Mouse (Mus musculus): ENCODE data around the gene Fam160a2. TPM values are rescaled to one million over a fixed set of nuclear protein-coding genes. Genes with fewer than 3 reads are reported as not detected.
"Not testable (repeated sequence)": the region's sequence is repeated elsewhere in the genome, so short reads cannot be mapped to it uniquely, and the experiment has no call there.

The Fam160a2 gene
- polyA plus RNA-seq, 1 experiment from 2014 or later = 16.9 TPM

DNA sequence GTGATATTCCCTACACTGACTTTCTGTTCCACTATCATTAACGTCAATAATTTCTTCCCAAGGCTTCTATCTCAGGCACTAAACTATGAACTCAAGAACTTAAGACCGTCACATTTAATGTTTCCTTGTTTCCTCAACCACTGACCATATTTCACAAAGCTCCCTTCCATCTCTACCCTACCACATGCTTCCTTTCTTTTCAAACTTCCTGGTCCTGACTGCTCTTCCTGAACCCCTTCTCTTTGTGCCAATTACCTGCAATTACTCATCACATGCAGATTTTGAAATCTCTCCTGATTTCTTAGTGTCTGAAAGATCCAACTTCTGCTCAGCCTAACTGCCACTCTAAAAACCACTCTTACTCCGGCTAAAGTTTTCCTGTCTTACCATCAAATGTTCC lies 19.5 kb downstream of the Fam160a2 start:
- no peak overlapping the region for H3K27ac ChIP-seq
- H3K9me3 ChIP-seq (replicated peaks) = no peaks in the 10 kb centered on the region
- H3K27me3 ChIP-seq (replicated peaks) = no peaks in the 10 kb centered on the region
- H3K9ac ChIP-seq = no peak overlapping the region
- no peak for ATAC-seq
- H3K4me1 ChIP-seq = no peaks in the 10 kb centered on the region
- no peak overlapping the region for H3K4me2 ChIP-seq
- no peak overlapping the region for H3K4me3 ChIP-seq
- 79% methylated on average over 3 of the region's 3 CpGs for WGBS (ENCODE audit: insufficient replicate concordance)
- peaks cover 79% of the 10 kb centered on the region for H3K36me3 ChIP-seq

DNA sequence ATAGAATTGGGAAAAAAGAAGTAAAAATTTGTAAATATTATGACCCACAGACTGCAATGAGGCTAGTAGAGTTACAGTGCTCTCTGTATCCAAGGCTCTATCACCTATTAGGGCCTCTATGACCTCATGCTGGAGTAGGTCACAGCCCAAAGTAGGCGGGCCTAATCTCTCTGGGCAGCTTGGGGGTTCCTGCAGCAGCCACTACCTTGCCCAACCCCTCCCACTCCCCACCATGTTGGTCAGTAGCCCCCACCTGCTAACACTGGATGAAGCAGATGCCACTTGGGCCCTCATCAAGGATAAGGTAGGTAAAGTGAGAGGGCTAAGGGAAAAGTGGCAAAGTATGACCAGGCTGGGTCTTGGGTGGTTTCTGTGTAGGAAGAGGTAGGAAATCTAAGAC lies 25.0 kb downstream of the Fam160a2 start, which contains the start of gene Gm5901:
Gm5901 (plus strand) TSS at position 173 of the 400 bp plus-strand sequence.
- H3K27me3 ChIP-seq (replicated peaks) = no peaks in the 10 kb centered on the region
- peaks cover 30% of the 10 kb centered on the region for H3K36me3 ChIP-seq
- no peaks in the 10 kb centered on the region for H3K9me3 ChIP-seq (replicated peaks)
- H3K4me1 ChIP-seq = peaks cover 5% of the 10 kb centered on the region; the same call in 1 of the 2 replicates
- ATAC-seq = no peak
- 73% methylated on average over 1 of the region's 1 CpGs for WGBS (ENCODE audit: insufficient replicate concordance)
- H3K27ac ChIP-seq = no peak within 1 kb of the TSS
- no peak within 1 kb of the TSS for H3K4me2 ChIP-seq
- no peak within 1 kb of the TSS for H3K4me3 ChIP-seq
- H3K9ac ChIP-seq = no peak within 1 kb of the TSS

DNA sequence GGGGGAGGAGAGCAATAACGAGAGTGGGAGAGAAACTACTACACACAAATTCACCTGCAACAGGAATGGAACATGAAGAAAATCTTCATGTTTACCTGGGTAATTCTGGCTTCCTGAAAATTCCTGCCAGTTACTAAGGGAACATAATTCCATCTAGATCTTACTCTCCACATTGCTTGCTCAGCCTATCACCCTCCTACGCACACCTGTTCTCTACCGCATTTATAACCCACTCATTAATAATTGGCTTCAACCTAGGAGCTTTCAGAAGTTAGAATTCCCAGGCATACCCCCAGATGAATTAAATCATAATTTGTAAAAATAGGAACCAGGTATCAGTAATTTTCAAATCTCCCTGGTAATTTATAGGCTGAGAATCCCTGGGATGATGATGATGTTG lies 25.9 kb downstream of the Fam160a2 start:
- Histone ChIP-seq H3K4me1 (peaks cover 5% of the 10 kb centered on the region; the same call in 1 of the 2 replicates), H3K9ac (no peak overlapping the region), H3K27ac (no peak overlapping the region), H3K36me3 (peaks cover 21% of the 10 kb centered on the region), H3K4me2 (no peak overlapping the region), H3K27me3 (replicated peaks) (no peaks in the 10 kb centered on the region), H3K4me3 (no peak overlapping the region), H3K9me3 (replicated peaks) (no peaks in the 10 kb centered on the region)
- ATAC-seq = no peak
- whole genome bisulfite sequencing (ENCODE audit: insufficient replicate concordance) = 83% methylated on average over 3 of the region's 3 CpGs

DNA sequence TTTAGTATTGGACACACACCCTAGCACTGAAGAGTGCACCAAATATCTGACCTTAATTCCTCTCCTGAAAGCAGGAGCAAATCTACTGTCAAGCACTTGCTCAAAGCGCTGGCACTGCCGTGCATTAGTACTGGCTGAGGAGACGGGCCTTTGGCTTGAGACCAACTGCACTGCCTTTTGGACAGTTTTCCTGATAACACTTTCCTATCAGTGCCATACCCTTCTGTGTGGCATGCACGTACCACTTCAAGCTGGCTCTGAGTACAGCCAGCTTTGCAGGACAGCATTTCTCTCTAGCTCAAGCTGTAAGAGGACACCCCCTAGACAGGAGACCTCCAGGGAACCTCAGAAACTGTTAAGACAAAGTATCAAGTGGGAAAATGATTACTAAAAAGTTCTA lies 26.3 kb downstream of the Fam160a2 start:
- no peak for ATAC-seq
- H3K4me2 ChIP-seq = no peak overlapping the region
- no peak overlapping the region for H3K4me3 ChIP-seq
- no peaks in the 10 kb centered on the region for H3K9me3 ChIP-seq (replicated peaks)
- 29% methylated on average over 4 of the region's 4 CpGs for WGBS (ENCODE audit: insufficient replicate concordance)
- H3K36me3 ChIP-seq = peaks cover 17% of the 10 kb centered on the region
- no peak overlapping the region for H3K27ac ChIP-seq
- H3K9ac ChIP-seq = no peak overlapping the region
- no peaks in the 10 kb centered on the region for H3K27me3 ChIP-seq (replicated peaks)
- H3K4me1 ChIP-seq = peaks cover 5% of the 10 kb centered on the region; the same call in 1 of the 2 replicates

- Histone ChIP-seq H3K9ac (no peak overlapping the region), H3K4me3 (no peak overlapping the region), H3K36me3 (peaks cover 11% of the 10 kb centered on the region), H3K27me3 (replicated peaks) (no peaks in the 10 kb centered on the region), H3K27ac (no peak overlapping the region), H3K9me3 (replicated peaks) (no peaks in the 10 kb centered on the region), H3K4me2 (no peak overlapping the region), H3K4me1 (peaks cover 5% of the 10 kb centered on the region; the same call in 1 of the 2 replicates)
- 52% methylated on average over 1 of the region's 1 CpGs for WGBS (ENCODE audit: insufficient replicate concordance)
- no peak for ATAC-seq
These were observed 26.9 kb downstream of the Fam160a2 start for GRCm38 (mm10) chr7:105372912-105373311.

- H3K4me3 ChIP-seq = no peak overlapping the region
- H3K27me3 ChIP-seq (replicated peaks) = no peaks in the 10 kb centered on the region
- WGBS (ENCODE audit: insufficient replicate concordance) = 69% methylated on average over 4 of the region's 4 CpGs
- no peaks in the 10 kb centered on the region for H3K36me3 ChIP-seq
- H3K9ac ChIP-seq = no peak overlapping the region
- ATAC-seq = no peak
- no peak overlapping the region for H3K27ac ChIP-seq
- H3K4me1 ChIP-seq = peaks cover 2% of the 10 kb centered on the region; the same call in 1 of the 2 replicates
- no peak overlapping the region for H3K4me2 ChIP-seq
- H3K9me3 ChIP-seq (replicated peaks) = no peaks in the 10 kb centered on the region
These were observed 31.3 kb downstream of the Fam160a2 start for GRCm38 (mm10) chr7:105368521-105368920.

DNA sequence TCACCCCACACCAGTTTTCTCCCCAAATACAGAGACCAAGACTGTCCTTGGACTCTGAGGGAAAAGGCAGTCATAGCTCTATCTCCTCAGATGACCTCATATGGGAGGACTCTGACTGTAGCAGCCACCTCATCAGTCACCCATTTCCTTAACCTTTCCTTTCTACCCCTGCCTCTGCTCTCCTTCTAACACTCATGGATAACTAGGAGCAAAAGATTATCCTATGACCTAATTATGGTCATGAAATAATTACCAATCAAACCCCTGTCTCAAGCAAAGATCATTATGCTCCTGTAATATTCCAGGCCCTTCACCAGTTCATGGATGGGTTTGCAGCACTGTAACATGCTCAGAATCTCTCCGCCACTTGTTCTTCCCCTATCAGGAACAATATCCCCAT lies 31.9 kb downstream of the Fam160a2 start, which contains the start of gene Olfr692:
Olfr692 (plus strand) TSS at position 301 of the 400 bp plus-strand sequence.
- H3K27me3 ChIP-seq (replicated peaks) = no peaks in the 10 kb centered on the region
- no peak within 1 kb of the TSS for H3K9ac ChIP-seq
- H3K36me3 ChIP-seq = no peaks in the 10 kb centered on the region
- H3K4me1 ChIP-seq = no peaks in the 10 kb centered on the region
- no peak for ATAC-seq
- no peak within 1 kb of the TSS for H3K4me3 ChIP-seq
- H3K4me2 ChIP-seq = no peak within 1 kb of the TSS
- WGBS (ENCODE audit: insufficient replicate concordance) = 67% methylated on average over 1 of the region's 1 CpGs
- H3K9me3 ChIP-seq (replicated peaks) = no peaks in the 10 kb centered on the region
- no peak within 1 kb of the TSS for H3K27ac ChIP-seq

- 62% methylated on average over 5 of the region's 5 CpGs for WGBS (ENCODE audit: insufficient replicate concordance)
- H3K4me1 ChIP-seq = no peaks in the 10 kb centered on the region
These were observed 32.6 kb downstream of the Fam160a2 start for GRCm38 (mm10) chr7:105367268-105367667.

GRCm38 (mm10) chr7:105361713-105362112 lies 38.1 kb downstream of the Fam160a2 start:
- 61% methylated on average over 2 of the region's 2 CpGs for WGBS (ENCODE audit: insufficient replicate concordance)
- Histone ChIP-seq H3K9ac (no peak overlapping the region), H3K4me2 (no peak overlapping the region), H3K36me3 (no peaks in the 10 kb centered on the region), H3K27ac (no peak overlapping the region), H3K4me1 (no peaks in the 10 kb centered on the region), H3K9me3 (replicated peaks) (no peaks in the 10 kb centered on the region), H3K4me3 (no peak overlapping the region), H3K27me3 (replicated peaks) (no peaks in the 10 kb centered on the region)
- no peak for ATAC-seq

More at GRCm38 (mm10) chr7:105367268-105367667, 32.6 kb downstream of the Fam160a2 start:
- Histone ChIP-seq H3K9me3 (replicated peaks) (no peaks in the 10 kb centered on the region), H3K4me3 (no peak overlapping the region), H3K27me3 (replicated peaks) (no peaks in the 10 kb centered on the region), H3K9ac (no peak overlapping the region), H3K27ac (no peak overlapping the region), H3K4me2 (no peak overlapping the region), H3K36me3 (no peaks in the 10 kb centered on the region)
- no peak for ATAC-seq

- H3K9me3 ChIP-seq (replicated peaks); H3K36me3 ChIP-seq; H3K27me3 ChIP-seq (replicated peaks); H3K4me1 ChIP-seq; H3K9ac ChIP-seq; H3K27ac ChIP-seq; H3K4me2 ChIP-seq; H3K4me3 ChIP-seq: not testable (repeated sequence)
- 85% methylated on average over 1 of the region's 2 CpGs for WGBS (ENCODE audit: insufficient replicate concordance)
- ATAC-seq = peak; percentile 75; the same call in 1 of the 2 replicates
These were observed 43.4 kb downstream of the Fam160a2 start for GRCm38 (mm10) chr7:105356487-105356886.

DNA sequence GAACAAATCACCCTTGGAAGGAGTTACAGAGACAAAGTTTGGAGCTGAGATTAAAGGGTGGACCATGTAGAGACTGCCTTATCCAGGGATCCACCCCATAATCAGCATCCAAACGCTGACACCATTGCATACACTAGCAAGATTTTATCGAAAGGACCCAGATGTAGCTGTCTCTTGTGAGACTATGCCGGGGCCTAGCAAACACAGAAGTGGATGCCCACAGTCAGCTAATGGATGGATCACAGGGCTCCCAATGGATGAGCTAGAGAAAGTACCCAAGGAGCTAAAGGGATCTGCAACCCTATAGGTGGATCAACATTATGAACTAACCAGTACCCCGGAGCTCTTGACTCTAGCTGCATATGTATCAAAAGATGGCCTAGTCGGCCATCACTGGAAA lies 43.8 kb downstream of the Fam160a2 start:
- 0 out of 2 replicates have a peak, but pooled peaks have one; percentile 54 for ATAC-seq
- not testable (repeated sequence) for H3K36me3 ChIP-seq; H3K27ac ChIP-seq; H3K27me3 ChIP-seq (replicated peaks); H3K4me1 ChIP-seq; H3K9me3 ChIP-seq (replicated peaks); H3K4me2 ChIP-seq; H3K9ac ChIP-seq; H3K4me3 ChIP-seq
- WGBS (ENCODE audit: insufficient replicate concordance) = no CpG with 5 or more reads among the region's 5 CpGs

DNA sequence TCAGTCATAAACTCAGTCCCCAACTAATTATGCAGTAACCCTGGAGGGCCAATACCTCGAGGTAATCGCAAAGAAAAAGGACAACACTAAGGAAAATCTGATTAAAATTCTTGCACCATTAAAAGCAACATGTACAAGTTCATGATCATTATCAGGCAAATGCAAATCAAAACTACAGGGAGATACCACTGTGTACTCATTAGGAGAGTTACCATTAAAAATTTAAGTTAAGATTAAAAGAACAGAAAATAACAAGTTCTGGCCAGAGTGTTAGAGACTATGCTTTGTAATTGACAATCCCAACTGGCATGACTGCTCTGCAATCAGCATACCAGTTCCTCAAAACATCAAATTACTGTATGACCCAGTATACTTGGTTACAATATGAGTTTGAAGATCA lies 57.1 kb downstream of the Fam160a2 start:
- no peak for ATAC-seq
- Histone ChIP-seq H3K4me2 (no peak overlapping the region), H3K9me3 (replicated peaks) (no peaks in the 10 kb centered on the region), H3K4me3 (no peak overlapping the region), H3K27ac (no peak overlapping the region), H3K4me1 (no peaks in the 10 kb centered on the region), H3K36me3 (no peaks in the 10 kb centered on the region), H3K27me3 (replicated peaks) (no peaks in the 10 kb centered on the region), H3K9ac (no peak overlapping the region)
- 65% methylated on average over 2 of the region's 2 CpGs for WGBS (ENCODE audit: insufficient replicate concordance)

DNA sequence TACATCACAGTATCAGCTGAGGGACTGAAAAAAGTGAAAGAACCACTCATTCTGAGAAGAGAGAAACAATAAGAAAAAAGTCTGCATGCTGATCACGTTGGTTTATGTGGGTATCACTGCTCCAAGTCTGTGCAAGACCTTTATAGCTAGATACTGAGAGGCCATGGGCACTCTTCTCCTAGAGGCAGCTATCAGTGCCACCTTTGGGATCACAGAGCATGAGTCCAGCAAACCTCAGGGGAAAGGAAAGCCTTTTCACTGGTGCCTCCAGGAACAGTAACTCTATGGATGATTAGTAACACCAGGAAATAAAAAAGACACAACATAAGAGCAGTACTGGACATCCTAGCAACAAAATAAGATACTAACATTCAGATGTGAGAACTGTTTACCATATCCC lies 57.7 kb downstream of the Fam160a2 start, which contains the start of gene Olfr691:
Olfr691 (minus strand) TSS at position 101 of the 400 bp plus-strand sequence.
- Histone ChIP-seq H3K27ac (no peak within 1 kb of the TSS), H3K4me1 (no peaks in the 10 kb centered on the region), H3K27me3 (replicated peaks) (no peaks in the 10 kb centered on the region), H3K36me3 (no peaks in the 10 kb centered on the region), H3K9ac (no peak within 1 kb of the TSS), H3K4me2 (no peak within 1 kb of the TSS), H3K9me3 (replicated peaks) (no peaks in the 10 kb centered on the region), H3K4me3 (no peak within 1 kb of the TSS)
- 35% methylated on average over 1 of the region's 1 CpGs for WGBS (ENCODE audit: insufficient replicate concordance)
- no peak for ATAC-seq

Data from liver, embryonic 12.5 days (tissue).